Mouse (Mus musculus) sigmoid colon, adult 10 weeks (tissue): Measurements from ENCODE around the gene Olfr1161. TPM values are rescaled to one million over a fixed set of nuclear protein-coding genes. Genes with fewer than 3 reads are reported as not detected.

Experiments
- polyA plus RNA-seq: library from polyadenylated mRNA; stranded (reverse); fragments of 350-450 nt; fragmentation: Illumina TruSeq; extraction: RNeasy Lipid Tissue Mini Kit (QIAGEN cat#74804); gene quantifications from one replicate; pipeline ENCODE4 v1.2.3, GENCODE M21; 2014; ENCODE audit warnings: low read depth, low replicate concordance

Olfr1161 gene
- polyA plus RNA-seq: not detected

GRCm38 (mm10) chr2:88022474-88022873, at the start of gene Olfr1161:
Olfr1161 (plus strand) TSS chr2:88022774.

GRCm38 (mm10) chr2:87974563-87974962, 48.0 kb upstream of the Olfr1161 start, which contains the start of gene Olfr74:
Olfr74 (minus strand) TSS chr2:87974663.

DNA sequence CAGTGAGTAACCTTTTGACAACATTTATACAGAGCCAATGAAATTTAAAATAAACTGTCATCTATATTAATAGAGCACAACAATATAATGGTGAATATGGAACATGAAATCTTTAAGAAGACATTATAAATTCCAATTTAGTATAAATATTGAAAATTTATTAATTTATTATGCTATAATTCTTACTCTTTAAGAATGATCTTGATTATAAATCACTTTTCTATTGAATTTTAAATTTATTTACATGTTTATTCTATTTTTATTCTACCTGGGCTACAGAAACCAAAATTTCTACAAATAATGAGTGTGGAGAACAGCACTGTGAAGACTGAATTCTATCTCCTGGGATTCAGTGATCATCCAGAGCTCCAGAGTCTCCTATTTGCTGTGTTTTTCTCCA, 32.8 kb upstream of the Olfr1161 start, which contains the start of gene Olfr1158:
Gene Olfr1158, plus strand, starts transcription at position 301 of the 400 bp plus-strand sequence.

DNA sequence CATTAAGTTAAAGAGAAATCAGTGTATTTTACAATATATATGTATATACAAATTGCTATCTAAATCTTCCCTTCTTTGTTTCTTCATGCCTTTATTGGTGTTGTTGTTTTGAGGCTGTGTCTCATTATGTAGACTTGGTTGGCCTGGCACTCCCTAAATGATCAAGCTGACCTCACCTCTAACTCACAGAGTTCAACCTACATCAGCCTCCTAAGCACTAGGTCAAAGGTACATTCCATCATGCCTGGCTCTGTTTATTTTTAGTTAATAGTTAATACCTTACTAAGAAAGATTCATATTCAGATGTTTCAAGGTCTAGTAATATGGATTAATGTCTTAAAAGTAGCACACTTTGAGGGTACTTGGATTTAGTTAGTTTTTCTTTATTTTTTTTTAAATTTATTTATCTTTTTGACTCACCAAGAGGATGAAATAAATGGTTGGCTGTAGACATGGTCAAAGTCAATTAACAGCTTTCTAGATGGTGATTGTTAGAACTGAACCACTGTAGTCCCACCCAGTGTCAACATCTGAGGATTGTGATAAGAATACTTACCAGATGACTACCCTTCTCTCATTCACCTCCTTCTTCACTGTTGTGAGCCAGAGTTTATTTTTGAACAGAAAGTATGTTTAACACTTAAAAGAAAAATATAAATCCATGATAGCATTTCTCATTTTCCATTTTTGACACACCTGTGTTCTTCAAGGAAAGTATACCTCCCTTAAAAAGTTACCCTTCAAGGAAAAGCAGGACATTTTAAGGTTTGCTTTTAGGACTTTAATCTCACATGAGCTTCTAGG, 14.9 kb upstream of the Olfr1161 start, which contains the start of gene Olfr1160:
Gene Olfr1160, minus strand, starts transcription at position 754 of the 804 bp plus-strand sequence.

DNA sequence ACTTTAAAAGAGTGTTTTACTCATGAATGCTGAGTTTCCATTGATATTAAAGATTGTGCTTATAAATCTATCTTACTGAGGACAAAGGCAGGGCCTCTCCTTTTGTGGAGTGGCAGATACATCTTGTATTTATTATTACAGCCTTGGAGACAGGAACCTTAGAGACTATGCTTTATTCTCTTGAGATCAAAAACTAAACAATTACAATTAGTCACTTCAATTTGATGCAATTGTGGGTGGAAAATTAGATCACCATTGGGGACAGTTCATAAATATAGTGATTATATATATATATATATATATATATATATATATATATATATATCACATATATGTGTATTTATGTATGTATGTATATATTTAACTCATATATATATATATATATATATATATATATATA, 15.0 kb downstream of the Olfr1161 start, which contains the start of gene Olfr73:
Gene Olfr73, minus strand, starts transcription at position 101 of the 400 bp plus-strand sequence.

DNA sequence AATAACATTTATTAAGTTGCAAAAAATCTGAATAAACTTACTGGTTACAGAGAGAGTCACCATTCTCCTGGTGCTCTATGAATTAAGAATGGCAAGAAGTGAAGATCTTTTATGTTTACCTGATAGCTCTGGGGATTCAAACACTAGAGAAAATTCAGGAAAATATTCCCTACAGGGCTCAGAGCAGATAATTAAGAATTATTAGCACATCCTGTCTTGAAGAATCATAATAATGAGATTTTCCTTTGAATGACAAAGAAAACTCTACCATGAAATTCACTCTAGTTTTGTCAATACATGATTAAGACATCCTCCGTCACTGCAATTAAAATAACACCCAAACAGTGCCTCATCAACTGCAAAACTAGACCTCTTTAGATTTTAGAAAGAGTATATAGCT, 28.5 kb downstream of the Olfr1161 start, which contains the start of gene Olfr1162:
Gene Olfr1162, minus strand, starts transcription at position 101 of the 400 bp plus-strand sequence.

DNA sequence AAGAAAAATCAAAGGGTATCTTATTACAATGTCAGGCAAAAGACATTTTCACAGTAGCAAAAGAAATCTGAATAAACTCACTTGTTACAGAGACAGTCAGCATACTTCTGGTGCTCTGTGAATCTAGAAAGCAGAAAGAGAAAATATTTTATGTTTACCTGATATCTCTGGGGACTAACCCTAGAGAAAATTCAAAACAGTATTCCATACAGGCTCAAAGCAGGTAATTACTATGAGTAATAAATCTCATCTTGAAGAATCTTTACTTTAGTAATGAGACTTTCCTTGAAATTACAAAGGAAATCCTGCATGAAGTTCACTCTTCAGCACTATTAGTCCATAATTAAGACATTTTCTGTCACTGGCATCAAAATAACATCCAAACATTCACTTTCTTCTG, 49.2 kb downstream of the Olfr1161 start, which contains the start of gene Olfr1163:
Gene Olfr1163, minus strand, starts transcription at position 101 of the 400 bp plus-strand sequence.

Other genes with a start within 250 kb of the Olfr1161 start
- gene Olfr152, start 243.3 kb upstream of the Olfr1161 start, polyA plus RNA-seq: not detected
- gene Olfr1143, start 222.2 kb upstream of the Olfr1161 start, polyA plus RNA-seq: not detected
- gene Olfr1145, start 213.0 kb upstream of the Olfr1161 start, polyA plus RNA-seq: not detected
- gene Olfr1148, start 192.2 kb upstream of the Olfr1161 start, polyA plus RNA-seq: not detected
- not detected for gene Olfr1150-ps1, start 178.8 kb upstream of the Olfr1161 start, polyA plus RNA-seq
- not detected for gene Olfr1151, start 166.9 kb upstream of the Olfr1161 start, polyA plus RNA-seq
- not detected for gene Olfr1152, start 156.3 kb upstream of the Olfr1161 start, polyA plus RNA-seq
- gene Olfr1153, start 127.8 kb upstream of the Olfr1161 start, polyA plus RNA-seq: not detected
- gene Olfr1154, start 117.6 kb upstream of the Olfr1161 start, polyA plus RNA-seq: not detected
- not detected for gene Olfr1155, start 77.6 kb upstream of the Olfr1161 start, polyA plus RNA-seq
- gene Olfr1156, start 69.7 kb upstream of the Olfr1161 start, polyA plus RNA-seq: not detected
- gene Olfr1157, start 54.5 kb upstream of the Olfr1161 start, polyA plus RNA-seq: not detected
- gene Olfr74, start 48.1 kb upstream of the Olfr1161 start, polyA plus RNA-seq: not detected
- gene Olfr1158, start 32.7 kb upstream of the Olfr1161 start, polyA plus RNA-seq: not detected
- not detected for gene Olfr1160, start 14.5 kb upstream of the Olfr1161 start, polyA plus RNA-seq
- gene Olfr73, start 14.9 kb downstream of the Olfr1161 start, polyA plus RNA-seq: not detected
- gene Olfr1162, start 28.4 kb downstream of the Olfr1161 start, polyA plus RNA-seq: not detected
- gene Olfr1163, start 49.1 kb downstream of the Olfr1161 start, polyA plus RNA-seq: not detected
- gene Olfr1164, start 71.2 kb downstream of the Olfr1161 start, polyA plus RNA-seq: not detected
- not detected for gene Olfr1166, start 105.5 kb downstream of the Olfr1161 start, polyA plus RNA-seq
- gene Olfr1167, start 132.4 kb downstream of the Olfr1161 start, polyA plus RNA-seq: not detected
- not detected for gene Olfr1168, start 159.1 kb downstream of the Olfr1161 start, polyA plus RNA-seq
- not detected for gene Olfr1170, start 205.6 kb downstream of the Olfr1161 start, polyA plus RNA-seq